Mouse (Mus musculus): ENCODE measurements around the gene Eps8l1. TPM values are rescaled to one million over a fixed set of nuclear protein-coding genes. Genes with fewer than 3 reads are reported as not detected.

Eps8l1 gene
- polyA plus RNA-seq, 1 experiment from 2014 or later, result 15.5 TPM

DNA sequence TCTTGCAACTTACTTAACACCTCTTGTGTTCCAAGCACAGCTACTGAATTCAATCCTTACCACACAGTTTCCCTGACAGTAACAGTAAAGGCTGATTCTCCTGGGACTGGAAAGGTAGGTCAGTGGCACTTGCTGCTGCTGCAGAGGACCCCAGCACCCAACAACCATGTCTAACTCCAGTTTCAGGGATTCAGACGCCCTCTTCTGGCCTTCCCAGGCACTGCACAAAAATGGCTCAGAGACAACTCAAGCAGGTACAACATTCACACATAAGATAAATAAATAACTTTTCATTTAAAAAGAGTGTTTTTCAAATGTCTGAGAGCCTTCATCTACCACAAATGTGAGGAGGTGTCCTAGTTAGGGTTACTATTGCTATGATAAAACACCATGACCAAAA is 13.3 kb upstream of the Eps8l1 start:
- Histone ChIP-seq H3K4me3 (no peak overlapping the region), H3K36me3 (peaks cover 21% of the 10 kb centered on the region), H3K27me3 (no peaks in the 10 kb centered on the region), H3K9ac (no peak overlapping the region), H3K4me2 (no peak overlapping the region), H3K27ac (no peak overlapping the region), H3K9me3 (no peaks in the 10 kb centered on the region), H3K4me1 (peaks cover 17% of the 10 kb centered on the region)
- 4% methylated on average over 1 of the region's 1 CpGs for WGBS
- no peak for ATAC-seq (ENCODE audit: borderline replicate concordance, extremely low read depth, low FRiP score, low TSS enrichment)

DNA sequence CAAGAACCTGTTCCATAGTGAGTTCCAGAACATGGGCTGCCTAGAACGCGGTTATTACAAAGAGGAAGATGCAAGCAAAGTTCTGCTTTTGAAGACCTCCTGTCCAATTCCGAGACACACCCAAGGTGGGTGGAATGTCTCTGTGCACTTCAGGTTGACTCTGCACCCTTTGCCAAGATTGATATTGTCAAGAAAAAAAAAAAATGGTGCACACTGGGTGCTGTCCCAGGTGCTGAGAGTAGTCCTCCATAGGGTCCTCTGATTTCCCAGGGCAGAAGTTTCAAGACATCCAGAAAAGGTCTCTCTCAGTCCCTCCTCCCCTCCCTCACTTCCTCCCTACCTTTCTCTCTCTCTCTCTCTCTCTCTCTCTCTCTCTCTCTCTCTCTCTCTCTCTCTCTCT is 12.0 kb upstream of the Eps8l1 start:
- Histone ChIP-seq H3K4me3 (no peak overlapping the region), H3K27ac (no peak overlapping the region), H3K36me3 (peaks cover 8% of the 10 kb centered on the region), H3K27me3 (no peaks in the 10 kb centered on the region), H3K9ac (no peak overlapping the region), H3K4me2 (no peak overlapping the region), H3K4me1 (peaks cover 21% of the 10 kb centered on the region), H3K9me3 (no peaks in the 10 kb centered on the region)
- ATAC-seq (ENCODE audit: borderline replicate concordance, extremely low read depth, low FRiP score, low TSS enrichment), result no peak
- WGBS, result 81% methylated on average over 3 of the region's 3 CpGs

DNA sequence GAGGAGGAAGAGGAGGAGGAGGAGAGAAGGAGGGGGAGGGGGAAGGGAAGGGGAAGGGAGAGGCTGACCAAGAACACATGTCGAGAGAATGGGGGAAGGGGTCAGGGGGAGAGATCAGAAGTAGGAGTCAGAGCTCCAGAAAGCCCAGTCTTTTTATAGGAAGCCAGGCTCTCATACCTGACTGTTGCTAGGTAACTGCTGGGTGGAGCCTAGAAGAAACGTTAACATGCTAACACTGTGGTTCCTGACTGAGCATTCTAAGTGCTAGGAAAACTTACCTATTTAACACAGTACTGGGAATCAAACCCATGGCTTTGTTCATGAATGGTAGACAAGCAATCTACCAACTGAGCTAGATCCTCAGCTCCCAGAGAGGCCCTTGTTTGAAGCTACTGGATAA is 11.3 kb upstream of the Eps8l1 start:
- no peak overlapping the region for H3K4me3 ChIP-seq
- no peaks in the 10 kb centered on the region for H3K27me3 ChIP-seq
- peaks cover under 1% of the 10 kb centered on the region for H3K36me3 ChIP-seq
- 15% methylated on average over 2 of the region's 2 CpGs for WGBS
- H3K27ac ChIP-seq, result no peak overlapping the region
- no peak overlapping the region for H3K4me2 ChIP-seq
- H3K9ac ChIP-seq, result no peak overlapping the region
- no peak for ATAC-seq (ENCODE audit: borderline replicate concordance, extremely low read depth, low FRiP score, low TSS enrichment)
- peaks cover 19% of the 10 kb centered on the region for H3K4me1 ChIP-seq
- H3K9me3 ChIP-seq, result no peaks in the 10 kb centered on the region

DNA sequence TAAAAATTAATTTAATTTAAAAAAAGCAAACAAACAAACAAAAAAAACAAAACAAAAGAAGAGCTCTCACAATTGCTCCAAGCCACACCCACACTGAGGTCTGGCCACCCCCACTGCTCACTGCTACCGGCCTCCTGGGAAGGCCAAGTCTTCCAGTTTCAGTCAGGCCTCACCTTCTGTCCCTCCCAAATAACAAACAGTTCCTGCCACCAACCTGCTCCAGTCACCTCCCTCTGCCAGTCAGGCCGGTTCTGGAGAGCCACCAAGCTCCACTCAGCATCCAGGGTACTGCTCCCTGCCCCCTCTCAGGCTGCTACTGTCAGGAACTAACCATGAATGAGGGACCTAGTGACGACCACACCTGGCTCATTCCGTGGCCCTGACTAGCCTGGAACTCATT is 7.8 kb upstream of the Eps8l1 start:
- Histone ChIP-seq H3K27me3 (no peaks in the 10 kb centered on the region), H3K9me3 (no peaks in the 10 kb centered on the region), H3K4me1 (0 out of 2 replicates have a peak, but pooled peaks cover 11% of the 10 kb centered on the region), H3K36me3 (no peaks in the 10 kb centered on the region), H3K4me3 (no peak overlapping the region), H3K27ac (peak overlapping the region; percentile 65), H3K9ac (no peak overlapping the region), H3K4me2 (no peak overlapping the region)
- peak; percentile 76 for ATAC-seq (ENCODE audit: borderline replicate concordance, extremely low read depth, low FRiP score, low TSS enrichment)
- WGBS, result 12% methylated on average over 4 of the region's 4 CpGs

DNA sequence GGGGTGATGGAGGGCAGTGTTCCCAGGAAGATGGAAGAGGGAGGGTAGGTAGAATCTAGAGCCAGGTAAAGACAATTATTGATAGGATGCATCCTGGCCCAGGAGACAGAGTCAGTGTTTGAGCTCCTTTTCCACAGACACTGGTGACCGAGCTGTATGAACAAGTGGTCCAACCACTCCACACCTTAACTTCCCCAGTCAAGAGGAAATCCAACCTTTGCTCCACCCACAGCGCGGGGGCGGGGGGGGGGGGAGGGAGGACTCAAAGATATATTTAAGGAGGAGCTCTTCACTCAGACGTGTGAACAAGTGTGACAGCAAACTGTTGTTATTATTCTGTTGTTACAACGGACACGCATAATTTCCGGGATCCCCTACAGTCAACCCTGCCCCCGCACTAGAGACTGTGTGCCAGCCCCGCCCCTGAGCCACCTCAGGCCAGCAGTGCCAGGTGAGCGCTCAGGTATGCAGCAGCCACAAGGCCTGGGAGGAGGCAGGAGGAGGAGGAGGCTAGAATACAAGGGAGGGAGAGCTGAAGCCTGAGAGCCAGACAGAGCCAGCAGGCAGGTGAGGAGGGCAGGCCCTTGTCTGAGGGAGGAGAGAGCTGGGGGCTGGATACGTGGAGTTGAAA is 3.8 kb downstream of the Eps8l1 start:
- WGBS, result 3% methylated on average over 12 of the region's 12 CpGs
- Histone ChIP-seq H3K4me1 (no peaks in the 10 kb centered on the region), H3K9ac (peak overlapping the region; percentile 16; the same call in 1 of the 2 replicates), H3K4me3 (peak overlapping the region; percentile 15), H3K9me3 (no peaks in the 10 kb centered on the region), H3K4me2 (peak overlapping the region; percentile 50), H3K36me3 (no peaks in the 10 kb centered on the region), H3K27me3 (no peaks in the 10 kb centered on the region), H3K27ac (peak overlapping the region; percentile 91)
- peak; percentile 85 for ATAC-seq (ENCODE audit: borderline replicate concordance, extremely low read depth, low FRiP score, low TSS enrichment)

DNA sequence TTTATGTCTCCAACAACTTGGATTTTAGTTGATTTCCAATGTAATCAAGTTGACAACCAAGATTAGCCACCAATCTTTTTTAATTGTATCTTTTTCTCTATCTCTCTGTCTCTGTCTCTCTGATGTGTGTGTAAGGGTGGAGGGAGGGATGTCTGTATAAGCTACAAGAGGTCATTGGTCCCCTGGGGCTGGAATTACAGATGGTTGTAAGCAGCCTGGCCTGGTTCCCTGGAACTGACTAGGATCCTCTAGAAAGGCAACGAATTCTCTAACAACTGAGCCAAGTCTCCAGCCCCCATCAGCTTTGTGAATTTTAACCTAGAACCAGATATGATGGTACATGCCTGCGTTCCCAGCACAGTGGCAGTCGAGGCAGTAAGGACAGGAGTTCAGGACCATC is 7.3 kb downstream of the Eps8l1 start:
- 66% methylated on average over 3 of the region's 3 CpGs for WGBS

DNA sequence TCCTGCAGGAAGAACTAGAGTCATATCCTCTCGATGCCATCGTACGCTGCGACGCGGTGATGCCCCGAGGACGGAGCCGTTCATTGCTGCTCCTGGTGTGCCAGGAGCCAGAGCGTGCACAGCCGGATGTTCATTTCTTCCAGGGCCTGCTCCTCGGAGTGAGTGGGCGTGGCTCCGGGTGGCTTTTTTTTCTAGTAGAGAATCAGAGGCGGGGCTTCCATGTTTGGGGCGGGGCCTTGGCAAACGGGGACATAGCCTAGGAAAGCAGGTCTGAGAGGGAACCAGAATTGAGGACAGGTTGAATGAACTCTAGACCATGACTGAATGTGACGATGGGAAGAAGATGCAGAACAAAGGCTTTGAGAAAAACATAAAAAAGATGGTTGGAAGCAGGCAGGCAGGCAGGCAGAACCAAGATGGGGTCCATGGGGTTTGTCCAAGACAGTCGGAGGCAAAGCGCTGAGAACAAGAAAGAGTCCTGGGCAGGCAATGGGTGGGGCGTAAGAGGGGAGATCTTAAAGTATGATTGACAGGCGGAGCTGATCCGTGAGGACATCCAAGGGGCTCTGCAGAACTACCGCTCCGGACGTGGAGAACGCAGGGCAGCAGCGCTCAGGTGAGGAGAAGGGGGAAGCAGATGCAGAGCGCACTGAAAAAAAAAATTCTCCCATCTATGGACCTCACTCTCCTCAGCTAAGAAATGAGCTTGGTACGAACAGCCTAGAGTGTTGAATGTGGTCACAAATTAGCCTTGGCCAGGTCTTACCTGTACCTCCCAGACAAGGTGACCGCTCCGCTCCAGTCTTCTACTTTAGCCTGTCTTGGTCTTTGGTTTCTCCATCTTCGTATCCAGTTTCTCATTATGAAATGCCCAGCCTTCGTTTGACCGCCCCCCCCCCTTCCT is 10.1 kb downstream of the Eps8l1 start:
- H3K27me3 ChIP-seq, result peaks cover 27% of the 10 kb centered on the region
- 2% methylated on average over 35 of the region's 35 CpGs for WGBS
- H3K9me3 ChIP-seq, result no peaks in the 10 kb centered on the region
- peak; percentile 54 for ATAC-seq (ENCODE audit: borderline replicate concordance, extremely low read depth, low FRiP score, low TSS enrichment)
- peak overlapping the region; percentile 37 for H3K4me3 ChIP-seq
- H3K36me3 ChIP-seq, result 0 out of 2 replicates have a peak, but pooled peaks cover 10% of the 10 kb centered on the region
- H3K4me1 ChIP-seq, result peaks cover 13% of the 10 kb centered on the region
- peak overlapping the region; percentile 81 for H3K4me2 ChIP-seq
- no peak overlapping the region; the same call in 1 of the 2 replicates for H3K27ac ChIP-seq
- peak overlapping the region; percentile 31 for H3K9ac ChIP-seq

More for the DNA sequence above, 7.3 kb downstream of the Eps8l1 start:
- ATAC-seq (ENCODE audit: borderline replicate concordance, extremely low read depth, low FRiP score, low TSS enrichment), result no peak
- no peak overlapping the region for H3K4me2 ChIP-seq
- H3K4me1 ChIP-seq, result peaks cover 13% of the 10 kb centered on the region
- H3K9ac ChIP-seq, result no peak overlapping the region
- H3K9me3 ChIP-seq, result no peaks in the 10 kb centered on the region
- no peak overlapping the region for H3K27ac ChIP-seq
- 0 out of 2 replicates have a peak, but pooled peaks cover 8% of the 10 kb centered on the region for H3K36me3 ChIP-seq
- H3K27me3 ChIP-seq, result peaks cover 14% of the 10 kb centered on the region
- H3K4me3 ChIP-seq, result no peak overlapping the region

DNA sequence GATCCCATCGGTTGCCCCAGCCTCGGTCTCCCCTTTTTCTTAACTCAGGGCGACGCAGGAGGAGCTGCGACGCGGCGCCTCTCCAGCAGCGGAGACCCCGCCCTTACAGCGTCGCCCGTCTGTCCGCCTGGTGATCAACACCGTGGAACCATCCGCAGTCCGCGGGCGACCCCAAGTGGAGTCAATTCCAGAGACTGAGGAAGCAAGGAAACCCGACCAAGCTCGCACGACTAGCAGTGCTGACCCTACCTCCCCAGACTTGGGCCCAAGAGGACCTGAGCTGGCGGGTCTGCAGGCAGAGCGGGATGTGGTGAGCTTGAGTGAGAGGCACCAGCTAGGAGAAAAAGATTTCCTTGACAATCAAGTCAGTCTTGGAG is 10.7 kb downstream of the Eps8l1 start:
- H3K27ac ChIP-seq, result no peak overlapping the region

DNA sequence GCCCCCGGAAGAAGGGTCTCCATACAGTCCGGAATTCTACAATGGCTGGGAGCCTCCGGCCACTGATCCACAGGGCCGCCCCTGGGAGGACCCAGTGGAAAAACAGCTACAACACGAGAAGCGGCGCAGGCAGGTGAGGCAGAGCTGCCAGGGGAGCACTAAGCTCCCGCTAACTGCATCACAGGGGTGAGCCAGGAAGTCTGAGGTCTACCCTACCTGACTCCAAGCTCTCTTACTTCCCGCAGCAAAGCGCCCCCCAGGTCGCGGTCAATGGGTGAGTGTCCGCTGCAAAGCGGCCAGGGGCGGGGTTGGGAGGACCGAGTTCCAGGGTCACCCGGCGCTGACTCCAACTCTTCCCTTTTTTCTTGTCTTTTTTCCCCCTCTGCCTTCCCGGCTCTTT is 13.5 kb downstream of the Eps8l1 start:
- no peaks in the 10 kb centered on the region for H3K9me3 ChIP-seq
- H3K36me3 ChIP-seq, result 0 out of 2 replicates have a peak, but pooled peaks cover 10% of the 10 kb centered on the region
- no peak for ATAC-seq (ENCODE audit: borderline replicate concordance, extremely low read depth, low FRiP score, low TSS enrichment)
- H3K4me3 ChIP-seq, result no peak overlapping the region
- peaks cover 32% of the 10 kb centered on the region for H3K27me3 ChIP-seq
- H3K4me2 ChIP-seq, result no peak overlapping the region
- 12% methylated on average over 19 of the region's 19 CpGs for WGBS
- peaks cover 28% of the 10 kb centered on the region for H3K4me1 ChIP-seq
- no peak overlapping the region for H3K9ac ChIP-seq
- no peak overlapping the region for H3K27ac ChIP-seq

More for the DNA sequence above, 10.7 kb downstream of the Eps8l1 start:
- H3K4me3 ChIP-seq, result peak overlapping the region; percentile 37
- H3K4me1 ChIP-seq, result peaks cover 13% of the 10 kb centered on the region
- H3K4me2 ChIP-seq, result peak overlapping the region; percentile 81
- 1% methylated on average over 24 of the region's 24 CpGs for WGBS
- H3K9ac ChIP-seq, result peak overlapping the region; percentile 31
- peaks cover 32% of the 10 kb centered on the region for H3K27me3 ChIP-seq
- H3K36me3 ChIP-seq, result 0 out of 2 replicates have a peak, but pooled peaks cover 10% of the 10 kb centered on the region
- ATAC-seq (ENCODE audit: borderline replicate concordance, extremely low read depth, low FRiP score, low TSS enrichment), result peak; percentile 84
- no peaks in the 10 kb centered on the region for H3K9me3 ChIP-seq

DNA sequence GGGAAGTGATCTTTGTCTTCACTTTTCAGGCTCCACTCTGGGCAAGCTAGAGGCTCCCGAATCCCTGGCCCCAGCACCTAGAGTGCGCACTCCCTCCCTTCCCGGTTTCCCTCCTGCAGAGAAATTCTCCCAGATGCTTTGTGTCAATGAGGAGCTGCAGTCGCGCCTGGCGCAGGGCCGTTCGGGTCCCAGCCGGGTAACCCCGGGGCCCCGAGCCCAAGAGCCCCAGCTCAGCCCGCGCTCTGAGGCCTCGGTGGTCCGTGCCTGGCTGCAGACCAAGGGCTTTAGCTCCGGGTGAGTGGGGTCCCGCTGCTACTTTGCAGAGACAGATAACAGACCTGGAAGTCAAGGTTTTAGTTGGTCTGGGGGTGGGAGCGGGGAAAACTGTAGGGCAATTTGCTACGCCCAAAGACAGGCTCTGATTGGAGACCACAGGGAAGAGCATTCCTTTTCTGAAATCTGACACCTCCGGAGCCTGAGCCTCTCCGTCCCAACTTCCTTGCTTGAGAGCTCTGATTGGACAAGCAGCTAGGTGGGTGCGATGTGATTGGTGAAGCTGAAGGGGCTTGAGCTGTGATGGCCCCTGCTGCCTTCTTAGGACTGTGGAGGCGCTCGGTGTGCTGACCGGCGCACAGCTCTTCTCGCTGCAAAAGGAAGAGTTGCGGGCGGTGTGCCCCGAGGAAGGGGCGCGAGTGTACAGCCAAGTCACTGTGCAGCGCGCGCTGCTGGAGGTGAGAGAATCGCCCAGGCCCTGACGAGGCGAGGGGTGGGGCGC is 17.7 kb downstream of the Eps8l1 start:
- peak overlapping the region; percentile 48 for H3K9ac ChIP-seq
- peaks cover 13% of the 10 kb centered on the region for H3K27me3 ChIP-seq
- peak overlapping the region; percentile 97 for H3K27ac ChIP-seq
- peaks cover 20% of the 10 kb centered on the region for H3K36me3 ChIP-seq
- H3K4me1 ChIP-seq, result peaks cover 25% of the 10 kb centered on the region
- peak; percentile 95 for ATAC-seq (ENCODE audit: borderline replicate concordance, extremely low read depth, low FRiP score, low TSS enrichment)
- peak overlapping the region; percentile 50 for H3K4me3 ChIP-seq
- no peaks in the 10 kb centered on the region for H3K9me3 ChIP-seq
- peak overlapping the region; percentile 88 for H3K4me2 ChIP-seq
- under 1% methylated on average over 39 of the region's 39 CpGs for WGBS

DNA sequence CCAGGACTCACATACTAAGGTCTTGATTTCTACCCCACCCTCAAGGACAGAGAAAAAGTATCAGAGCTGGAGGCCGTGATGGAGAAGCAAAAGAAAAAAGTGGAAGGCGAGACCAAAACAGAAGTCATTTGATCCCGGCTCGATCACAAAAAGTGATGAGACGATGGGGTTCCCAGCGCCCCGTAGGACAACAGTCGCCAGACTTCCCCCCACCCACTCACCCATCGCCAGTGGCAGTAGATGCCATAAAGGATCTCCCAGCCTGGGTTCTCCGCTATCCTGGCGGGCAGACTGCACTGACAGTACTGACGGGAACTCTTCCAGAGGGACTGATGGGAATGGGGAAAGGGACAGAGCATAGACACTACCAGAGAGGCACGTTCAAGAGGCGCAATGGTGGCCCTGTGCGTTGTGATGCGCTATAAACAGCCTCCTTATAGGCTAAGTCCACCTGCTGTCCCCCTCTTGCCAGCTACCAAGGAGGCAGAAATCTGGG is 18.4 kb downstream of the Eps8l1 start:
- peak; percentile 11; the same call in 1 of the 2 replicates for ATAC-seq (ENCODE audit: borderline replicate concordance, extremely low read depth, low FRiP score, low TSS enrichment)
- WGBS, result 5% methylated on average over 16 of the region's 16 CpGs

More for the DNA sequence above, 18.4 kb downstream of the Eps8l1 start:
- Histone ChIP-seq H3K27ac (peak overlapping the region; percentile 97), H3K36me3 (peaks cover 26% of the 10 kb centered on the region), H3K9ac (peak overlapping the region; percentile 46), H3K27me3 (peaks cover 7% of the 10 kb centered on the region), H3K4me2 (peak overlapping the region; percentile 88), H3K9me3 (no peaks in the 10 kb centered on the region), H3K4me3 (peak overlapping the region; percentile 50), H3K4me1 (peaks cover 25% of the 10 kb centered on the region)
